ENCODE assay signal across 19 mouse cellular contexts in the genomic region with DNA sequence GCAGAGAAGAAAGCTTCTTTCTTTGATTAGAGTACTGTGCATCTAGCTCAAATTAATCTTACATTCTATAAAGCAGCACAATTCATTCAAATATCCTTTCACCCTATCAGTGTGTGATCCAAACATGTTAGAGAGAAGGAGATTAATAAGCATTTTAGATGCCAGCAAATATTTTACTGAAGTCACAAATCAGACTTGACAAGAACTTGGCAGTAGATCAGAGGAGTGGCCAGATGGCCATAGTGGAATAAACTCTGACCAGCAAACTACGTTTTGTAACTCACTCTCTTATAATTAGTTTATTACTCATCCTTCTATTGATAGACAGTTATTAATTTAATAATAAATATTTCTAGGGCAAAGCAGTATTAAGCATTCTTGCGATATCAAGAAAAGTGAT.
A peak's percentile ranks its signal among the peaks of the same experiment; 100 is the strongest.
DNase-seq lines count a peak whose midpoint lies in the region; TF ChIP-seq lines count a peak whose summit lies in the region.
"Had no signal": no experiment of that assay in that cellular context is flagged by ENCODE, and none has a peak within 500 bp of the region (broad histone marks: within the 10 kb centered on the region; RNA-seq: fewer than 3 reads in every experiment).

No protein-coding gene starts in this region.

- TF ChIP-seq CTCF in gastrocnemius, adult 2 months (IDR thresholded peaks at IDR 0.05), result no peak

- DNase-seq in adrenal gland, postnatal 14 days, result peak; percentile 42
- DNase-seq in adrenal gland, adult 18-20 months (ENCODE audit: low spot score in 2 of 2), result no peak
- DNase-seq in kidney, adult 9 months, result peak; percentile 56
- no peak for DNase-seq in kidney, adult 8-10 months
- DNase-seq in lung, postnatal 10 days, result peak; percentile 44
- DNase-seq in lung, postnatal 25 days (ENCODE audit: low spot score), result no peak
- DNase-seq in lung, postnatal 36 days, result peak; percentile 41
- no peak for DNase-seq in gastrocnemius, adult 2 months
- DNase-seq: gastrocnemius, postnatal 36 days; heart, postnatal 10 days; kidney, adult 11 months; layer of hippocampus, postnatal 36 days; right cerebral cortex, postnatal 14 days had no signal

- H3K4me3 ChIP-seq in gastrocnemius, adult 2 months, result no peak overlapping the region
- H3K4me3 ChIP-seq: heart, embryonic 10.5 days; hindbrain, embryonic 15.5 days; limb, embryonic 12.5 days; liver, embryonic 15.5 days; megakaryocyte, embryonic 14.5 days had no signal

- H3K27ac ChIP-seq in gastrocnemius, adult 2 months, result no peak overlapping the region
- H3K27ac ChIP-seq: heart, embryonic 10.5 days; hindbrain, embryonic 15.5 days; limb, embryonic 12.5 days; liver, embryonic 15.5 days; stomach, postnatal 0 days had no signal

- intact Hi-C loops in gastrocnemius, adult 2 months (cut with DNase I), result no loop called here

Comparison
In these comparisons a context has a peak if more than half of its experiments do, and no peak if none do; other contexts are left out.
1. DNase-seq: peak in adrenal gland, postnatal 14 days (single experiment), kidney, adult 9 months (single experiment), lung, postnatal 10 days (single experiment) and lung, postnatal 36 days (single experiment); none in adrenal gland, adult 18-20 months (0 of 2), kidney, adult 8-10 months (0 of 2), lung, postnatal 25 days (single experiment) and gastrocnemius, adult 2 months (single experiment).